Mouse (Mus musculus) MEL (cell line): ENCODE measurements at regions not wholly inside any gene's neighbourhood (a gene's known extent, or its start where the extent isn't known, plus 50 kb on each side); places are given as distances from the start of the nearest gene placed in this dataset.

Experiments
- DNase-seq: peaks from one replicate; pipeline ENCODE4 v3.0.0; 2011; ENCODE audit warnings: low read depth, low spot score
- H3K27ac ChIP-seq: 2 replicates; pipeline ENCODE4 v1.5.1; 2012; ENCODE audit warnings: low read depth, mild to moderate bottlenecking, control low read depth, low read length, moderate library complexity; ENCODE audit not compliant: control insufficient read depth
- H3K27me3 ChIP-seq, 2 experiments: fragments of 150-350 bp in 1 of 2; sonication (generic) in 1 of 2; 2 replicates each; pipeline ENCODE4 v1.6.1; 2012; ENCODE audit warnings: low read length in 2 of 2, mild to moderate bottlenecking in 2 of 2, improper control_type of control experiment in 1 of 2, moderate library complexity in 1 of 2; ENCODE audit not compliant: insufficient read depth in 2 of 2, control insufficient read depth in 1 of 2
- H3K36me3 ChIP-seq, 2 experiments: 2 replicates each; pipeline ENCODE4 v1.6.1; 2012 to 2014; ENCODE audit warnings: low read length in 2 of 2, improper control_type of control experiment in 1 of 2, inconsistent platforms in 1 of 2, mild to moderate bottlenecking in 1 of 2; ENCODE audit not compliant: insufficient read depth in 2 of 2, control insufficient read depth in 1 of 2
- H3K4me1 ChIP-seq, 2 experiments: fragments of 150-350 bp in 1 of 2; sonication (generic) in 1 of 2; 2 replicates each; pipeline ENCODE4 v1.6.1; 2012; ENCODE audit warnings: low read length in 2 of 2, improper control_type of control experiment in 1 of 2, mild to moderate bottlenecking in 1 of 2; ENCODE audit not compliant: insufficient read depth in 2 of 2, control insufficient read depth in 1 of 2
- H3K4me3 ChIP-seq, 2 experiments: fragments of 150-350 bp in 1 of 2; sonication (generic) in 1 of 2; 2 replicates each; pipeline ENCODE4 v1.5.1; 2012; ENCODE audit warnings: low read depth in 2 of 2, low read length in 2 of 2, mild to moderate bottlenecking in 2 of 2, moderate library complexity in 2 of 2, control low read depth in 1 of 2, improper control_type of control experiment in 1 of 2; ENCODE audit not compliant: control insufficient read depth in 1 of 2, insufficient read depth in 1 of 2
- H3K79me2 ChIP-seq: 2 replicates; pipeline ENCODE4 v1.6.1; 2012; ENCODE audit warnings: mild to moderate bottlenecking, low read length, moderate library complexity; ENCODE audit not compliant: control insufficient read depth, poor library complexity, insufficient read depth
- H3K9ac ChIP-seq: 2 replicates; pipeline ENCODE4 v1.6.1; 2012; ENCODE audit warnings: low read depth, mild to moderate bottlenecking, control low read depth, low read length, moderate library complexity; ENCODE audit not compliant: control insufficient read depth, poor library complexity, severe bottlenecking
- H3K9me3 ChIP-seq: fragments of 150-350 bp; sonication (generic); replicated peaks from 2 replicates; pipeline ENCODE4 v1.6.1; 2012; ENCODE audit warnings: mild to moderate bottlenecking, low read length, improper control_type of control experiment, moderate library complexity; ENCODE audit not compliant: insufficient read depth
- BHLHE40 ChIP-seq: IDR thresholded peaks from 2 replicates; pipeline ENCODE4 v1.6.1; 2012; ENCODE audit warnings: low read depth, mild to moderate bottlenecking, inconsistent platforms, low read length, improper control_type of control experiment, borderline replicate concordance
- CHD2 ChIP-seq: IDR thresholded peaks from 2 replicates; pipeline ENCODE4 v1.6.1; 2011; ENCODE audit warnings: low read length, improper control_type of control experiment
- ETS1 ChIP-seq: IDR thresholded peaks from 2 replicates; pipeline ENCODE4 v1.6.1; 2012; ENCODE audit warnings: low read depth, mild to moderate bottlenecking, inconsistent platforms, low read length, improper control_type of control experiment, moderate library complexity
- GABPA ChIP-seq: IDR thresholded peaks from 2 replicates; pipeline ENCODE4 v1.6.1; 2012; ENCODE audit warnings: low read depth, mild to moderate bottlenecking, inconsistent platforms, low read length, improper control_type of control experiment, moderate library complexity
- GATA1 ChIP-seq: IDR thresholded peaks from 2 replicates; pipeline ENCODE4 v1.6.1; 2011; ENCODE audit warnings: low read depth, low read length, improper control_type of control experiment
- HCFC1 ChIP-seq: IDR thresholded peaks from 2 replicates; pipeline ENCODE4 v1.6.1; 2012; ENCODE audit warnings: low read depth, mild to moderate bottlenecking, inconsistent platforms, low read length, improper control_type of control experiment, moderate library complexity
- MAFK ChIP-seq: IDR thresholded peaks from 2 replicates; pipeline ENCODE4 v1.6.1; 2011; ENCODE audit warnings: low read depth, mild to moderate bottlenecking, low read length, improper control_type of control experiment, borderline replicate concordance
- MAZ ChIP-seq: IDR thresholded peaks from 2 replicates; pipeline ENCODE4 v1.6.1; 2012; ENCODE audit warnings: low read depth, mild to moderate bottlenecking, inconsistent platforms, low read length, improper control_type of control experiment
- POLR2A ChIP-seq, 2 experiments: IDR thresholded peaks; 2 replicates each; pipeline ENCODE4 v1.6.1; 2011 to 2012; ENCODE audit warnings: low read length in 2 of 2, mild to moderate bottlenecking in 2 of 2, control low read depth in 1 of 2, improper control_type of control experiment in 1 of 2, low read depth in 1 of 2, moderate library complexity in 1 of 2; ENCODE audit not compliant: control insufficient read depth in 1 of 2, insufficient read depth in 1 of 2, poor library complexity in 1 of 2
- POLR2AphosphoS2 ChIP-seq: IDR thresholded peaks from 2 replicates; pipeline ENCODE4 v1.6.1; 2011; ENCODE audit warnings: low read length, improper control_type of control experiment
- RCOR1 ChIP-seq: IDR thresholded peaks from 2 replicates; pipeline ENCODE4 v1.6.1; 2012; ENCODE audit warnings: low read depth, mild to moderate bottlenecking, inconsistent platforms, low read length, improper control_type of control experiment
- SIN3A ChIP-seq: IDR thresholded peaks from 2 replicates; pipeline ENCODE4 v1.6.1; 2012; ENCODE audit warnings: low read length, improper control_type of control experiment, inconsistent platforms
- SMC3 ChIP-seq: IDR thresholded peaks from 2 replicates; pipeline ENCODE4 v1.6.1; 2011; ENCODE audit warnings: low read depth, low read length, improper control_type of control experiment
- TAL1 ChIP-seq: IDR thresholded peaks from 2 replicates; pipeline ENCODE4 v1.6.1; 2012; ENCODE audit warnings: mild to moderate bottlenecking, inconsistent platforms, low read length, moderate library complexity, mixed read lengths
- TCF12 ChIP-seq: IDR thresholded peaks from 2 replicates; pipeline ENCODE4 v1.6.1; 2014; ENCODE audit warnings: low read depth, mild to moderate bottlenecking, inconsistent platforms, low read length, improper control_type of control experiment, moderate library complexity
- UBTF ChIP-seq: IDR thresholded peaks from 2 replicates; pipeline ENCODE4 v1.6.1; 2012; ENCODE audit warnings: low read depth, mild to moderate bottlenecking, inconsistent platforms, low read length, improper control_type of control experiment, moderate library complexity, borderline replicate concordance; ENCODE audit not compliant: insufficient read depth
- USF1 ChIP-seq: IDR thresholded peaks from 2 replicates; pipeline ENCODE4 v1.6.1; 2014; ENCODE audit warnings: low read depth, mild to moderate bottlenecking, inconsistent platforms, low read length, improper control_type of control experiment, moderate library complexity
- ZNF384 ChIP-seq: IDR thresholded peaks from 2 replicates; pipeline ENCODE4 v1.6.1; 2012; ENCODE audit warnings: low read depth, mild to moderate bottlenecking, inconsistent platforms, low read length, improper control_type of control experiment

DNA sequence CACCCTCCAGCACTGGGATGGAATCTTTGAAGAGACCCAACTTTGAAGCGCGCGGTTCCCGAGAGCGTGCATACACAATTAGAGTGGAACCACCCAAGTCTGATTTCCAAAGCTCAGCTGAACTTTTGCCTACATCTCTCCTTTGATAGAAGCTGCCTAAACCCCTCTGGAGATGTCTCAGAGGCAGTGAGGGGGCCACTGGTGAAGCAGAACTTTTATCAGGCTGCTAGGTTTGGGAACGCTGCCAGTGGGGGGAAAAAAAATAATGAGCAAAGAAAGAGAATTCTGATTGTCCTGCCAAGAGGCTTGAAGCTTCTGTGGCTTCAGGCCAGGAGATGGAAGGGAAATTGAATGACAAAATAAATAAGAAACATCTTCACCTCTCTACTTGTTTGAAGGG, 459.9 kb upstream of the Pdzrn3 start:
- TF ChIP-seq RCOR1 (no peak), BHLHE40 (no peak), MAZ (no peak), GABPA (no peak), TCF12 (no peak), POLR2AphosphoS2 (no peak), ZNF384 (no peak), POLR2A (IDR thresholded peaks at IDR 0.05; ENCODE audit: control insufficient read depth in 1 of 2, insufficient read depth in 1 of 2, low read depth in 1 of 2, low read length in 2 of 2, poor library complexity in 1 of 2) (no peak)
- no peaks in the 10 kb centered on the region for H3K9me3 ChIP-seq

DNA sequence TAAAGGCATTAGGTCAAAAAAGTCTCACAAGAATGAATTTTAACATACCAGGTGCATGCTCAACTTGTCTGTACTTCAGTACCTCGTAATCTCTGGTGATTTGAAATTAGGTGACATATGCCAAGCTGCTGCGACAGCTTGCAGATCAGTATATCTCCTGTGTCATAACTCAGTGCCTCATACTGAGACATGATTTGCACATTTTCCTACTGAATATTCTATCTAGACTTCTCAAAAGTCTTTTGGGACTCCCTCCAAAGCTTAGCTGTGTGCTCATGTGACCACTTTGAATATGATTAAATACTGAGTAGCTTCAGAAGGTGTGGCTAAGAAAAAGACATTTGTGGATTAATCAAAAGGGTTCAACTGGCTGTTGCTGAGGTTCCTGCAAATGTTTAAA, 416.3 kb upstream of the Pdzrn3 start:
- H3K27ac ChIP-seq, result no peak overlapping the region
- no peaks in the 10 kb centered on the region for H3K79me2 ChIP-seq
- no peaks in the 10 kb centered on the region for H3K9me3 ChIP-seq
- DNase-seq, result no peak
- no peaks in the 10 kb centered on the region for H3K4me1 ChIP-seq
- H3K36me3 ChIP-seq, result no peaks in the 10 kb centered on the region
- H3K27me3 ChIP-seq, result no peaks in the 10 kb centered on the region
- H3K4me3 ChIP-seq, result no peak overlapping the region
- H3K9ac ChIP-seq, result no peak overlapping the region
- TF ChIP-seq GATA1, result no peak
- no peak for TF ChIP-seq UBTF
- no peak for TF ChIP-seq SMC3
- no peak for TF ChIP-seq TAL1
- TF ChIP-seq MAFK, result no peak
- no peak for TF ChIP-seq GABPA
- TF ChIP-seq ETS1, result no peak
- TF ChIP-seq HCFC1, result no peak
- no peak for TF ChIP-seq SIN3A
- TF ChIP-seq CHD2, result no peak
- no peak for TF ChIP-seq USF1

More for the DNA sequence above, 459.9 kb upstream of the Pdzrn3 start:
- Histone ChIP-seq H3K9ac (no peak overlapping the region), H3K36me3 (no peaks in the 10 kb centered on the region), H3K4me1 (no peaks in the 10 kb centered on the region), H3K27me3 (no peaks in the 10 kb centered on the region), H3K27ac (no peak overlapping the region), H3K79me2 (no peaks in the 10 kb centered on the region), H3K4me3 (no peak overlapping the region)
- DNase-seq, result no peak
